Mouse (Mus musculus): ENCODE measurements at regions not wholly inside any gene's neighbourhood (a gene's known extent, or its start where the extent isn't known, plus 50 kb on each side); places are given as distances from the start of the nearest gene placed in this dataset.

DNA sequence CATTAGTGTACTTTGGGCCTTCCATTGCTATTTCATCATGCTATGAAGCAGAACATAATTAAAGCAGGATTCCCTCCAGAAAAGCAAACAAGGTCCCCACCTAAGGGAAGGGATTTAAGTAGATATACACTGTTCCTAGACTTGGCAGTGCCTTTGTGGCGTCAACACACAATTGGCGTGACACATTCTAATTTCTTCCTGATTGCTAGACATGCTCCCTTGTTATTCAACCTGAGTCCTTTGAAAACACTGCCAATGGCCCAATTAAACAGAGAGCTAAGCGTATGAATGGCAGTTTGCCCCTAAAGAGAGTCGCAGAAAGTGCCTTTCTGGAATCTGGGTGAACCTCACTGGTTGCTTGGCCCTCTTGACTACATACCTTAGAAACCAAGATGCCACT lies 60.3 kb upstream of the Kdm8 start:
- TF ChIP-seq CTCF (IDR thresholded peaks at IDR 0.05; ENCODE audit: insufficient read depth, low read length) (no peak), POLR2A (IDR thresholded peaks at IDR 0.05; ENCODE audit: borderline replicate concordance, extremely low read depth, low read depth, low read length) (no peak)
